Mouse (Mus musculus) adrenal gland, postnatal 14 days (tissue): ENCODE results near the gene Rpl14. TPM values are rescaled to one million over a fixed set of nuclear protein-coding genes. Genes with fewer than 3 reads are reported as not detected.

Source experiments
- DNase-seq: peaks from one replicate; pipeline ENCODE4 v3.0.0; 2021; ENCODE audit warnings: mixed read lengths
- total RNA-seq: library from RNA; stranded (reverse); gene quantifications from 2 replicates; pipeline ENCODE4 v1.2.3, GENCODE M21; 2021

The Rpl14 gene
- total RNA-seq, 1 experiment from 2014 or later, result 552 TPM

DNA sequence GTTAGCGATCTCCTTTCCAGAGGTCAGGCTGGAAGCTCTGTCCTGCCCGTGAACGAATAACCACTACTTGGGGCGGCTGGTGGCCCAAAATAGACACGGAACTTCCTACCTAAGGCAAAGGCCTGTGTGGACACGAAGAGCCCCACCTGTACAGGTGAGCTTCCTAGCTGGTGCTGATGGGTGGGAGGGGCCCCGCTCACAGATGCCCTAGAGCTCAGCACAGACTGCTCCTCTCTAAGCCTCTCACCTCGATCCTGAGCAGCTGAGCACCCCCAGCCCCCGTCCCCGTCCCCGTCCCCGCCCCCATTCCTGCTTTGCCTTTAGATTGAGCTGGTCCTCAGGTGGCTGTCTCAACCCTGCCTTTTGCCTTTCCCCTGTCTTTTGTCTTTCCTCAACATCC, 32.7 kb downstream of the Rpl14 start:
- no peak for DNase-seq

DNA sequence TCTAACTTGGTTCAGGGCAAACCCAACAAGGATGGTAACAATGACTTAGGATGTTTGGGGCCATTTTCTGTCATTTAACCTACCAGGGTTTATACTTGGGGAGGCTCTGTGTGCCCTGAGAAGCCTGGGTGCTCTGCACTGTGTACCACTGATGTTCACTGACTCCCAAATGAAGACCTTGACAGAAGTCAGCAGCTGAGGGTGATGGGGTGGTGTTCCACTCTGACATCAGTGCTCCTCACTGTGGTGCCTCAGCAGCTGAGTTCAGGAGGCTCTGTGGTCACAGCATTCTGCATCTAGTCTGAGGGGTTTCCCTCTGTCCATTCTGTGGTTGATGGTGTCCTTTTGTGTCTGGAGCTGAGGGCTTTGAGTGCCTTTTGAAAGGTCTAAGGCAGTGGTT, 39.8 kb downstream of the Rpl14 start:
- DNase-seq, result no peak

DNA sequence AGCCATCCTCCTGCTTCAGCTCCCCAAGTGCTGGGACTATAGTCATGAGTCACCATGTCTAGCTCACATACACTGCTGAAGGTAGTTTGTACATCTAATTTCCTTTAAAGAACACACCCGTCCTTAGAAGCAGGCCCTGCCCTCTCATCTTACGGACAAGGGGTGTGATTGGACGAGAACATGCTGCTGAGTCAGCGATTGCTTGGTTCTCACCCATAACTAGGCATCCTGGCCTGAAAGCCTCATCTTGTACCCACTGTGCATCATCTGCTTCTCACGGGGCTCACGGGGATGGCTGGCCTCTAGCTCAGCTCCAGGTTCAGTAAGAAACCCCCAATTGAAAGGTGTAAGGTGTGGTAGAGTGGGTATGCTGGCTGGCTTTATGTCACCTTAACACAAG, 42.8 kb downstream of the Rpl14 start:
- no peak for DNase-seq

DNA sequence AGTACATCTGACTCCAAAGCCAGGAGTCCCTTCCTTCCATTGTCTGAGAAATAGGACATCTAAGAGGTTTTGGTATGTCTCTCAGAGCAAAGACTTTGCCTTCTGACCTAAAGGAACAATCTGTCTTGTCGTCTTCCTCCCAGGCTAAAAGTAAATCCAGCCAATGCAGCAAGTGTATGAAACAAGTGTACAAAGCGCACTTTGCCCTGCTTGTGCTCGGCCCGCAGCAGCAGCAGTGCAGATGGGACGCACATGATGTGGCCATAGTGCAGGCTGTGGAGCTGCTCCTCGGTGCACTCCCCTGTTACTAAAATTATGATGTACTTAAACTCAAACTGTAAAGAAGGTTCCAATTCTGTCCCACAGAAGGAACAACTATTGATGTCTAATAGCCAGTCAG, 46.9 kb downstream of the Rpl14 start:
- no peak for DNase-seq

DNA sequence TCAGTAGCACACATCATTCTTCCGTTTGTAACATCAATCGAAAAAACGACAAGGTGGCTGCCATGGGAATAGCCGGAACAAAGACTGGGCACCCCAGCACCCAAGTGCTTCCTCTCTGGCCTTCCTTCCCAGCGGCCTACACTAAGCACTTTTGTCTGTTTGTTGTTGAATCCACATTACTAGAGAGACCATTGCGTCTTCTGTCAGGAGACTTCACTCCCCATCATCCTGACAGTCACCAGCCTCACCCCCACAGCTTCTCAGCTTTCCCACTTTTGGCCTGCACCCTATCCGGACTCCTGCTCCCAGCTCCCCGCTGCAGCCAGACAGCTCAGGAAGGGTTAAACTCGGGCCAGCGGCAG, 48.1 kb downstream of the Rpl14 start:
- DNase-seq, result no peak

DNA sequence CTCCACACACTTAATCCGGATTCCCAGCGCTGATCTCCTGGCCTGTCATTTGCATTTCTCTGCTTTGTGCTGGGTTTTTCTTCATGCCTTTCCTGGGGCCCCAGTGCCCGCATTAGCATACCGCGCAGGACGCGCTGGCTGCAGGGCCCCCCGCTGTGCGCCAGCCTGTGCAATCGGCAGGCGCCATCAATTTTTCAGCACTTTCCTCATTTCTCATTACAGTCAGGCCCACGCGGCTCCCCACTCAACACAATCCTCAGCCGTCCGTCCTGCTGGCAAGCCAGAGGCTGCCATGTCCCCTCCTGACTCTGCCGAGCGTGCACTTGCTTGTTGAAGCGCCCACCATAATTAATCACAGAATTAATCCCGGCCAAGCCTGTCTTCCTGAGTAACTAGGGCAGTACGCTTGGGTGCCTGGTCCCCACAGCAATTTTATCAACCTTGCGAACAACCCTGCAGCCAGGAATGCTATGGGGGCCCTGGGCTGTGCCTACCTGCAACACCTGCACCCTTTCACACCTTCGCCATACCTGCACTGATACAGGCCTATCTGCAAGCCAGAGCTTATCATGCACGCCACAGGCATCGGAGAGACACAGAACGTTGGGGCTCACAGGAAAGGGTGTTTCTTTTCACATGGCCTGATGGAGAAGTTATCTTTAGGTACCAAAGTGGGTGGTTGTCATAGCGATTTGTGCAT, 48.6 kb downstream of the Rpl14 start:
- no peak for DNase-seq

DNA sequence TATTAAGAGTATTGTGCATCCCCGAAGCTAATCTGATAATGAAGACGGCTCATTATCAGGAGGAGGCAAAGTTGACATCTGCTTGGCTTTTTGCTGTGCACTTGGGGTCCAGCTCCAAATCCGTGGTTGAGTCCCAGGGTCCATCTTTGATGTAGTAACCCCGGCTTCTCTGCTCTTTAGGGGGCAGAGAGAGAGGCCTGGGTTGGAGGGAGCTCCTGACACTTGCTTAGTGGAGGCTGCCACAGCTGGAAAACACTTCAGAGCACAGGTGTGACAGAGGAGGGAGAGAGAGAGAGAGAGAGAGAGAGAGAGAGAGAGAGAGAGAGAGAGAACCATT, 49.1 kb downstream of the Rpl14 start:
- no peak for DNase-seq

Other genes starting within 250 kb of the Rpl14 start
- gene Eif1b, start 79.2 kb upstream of the Rpl14 start, total RNA-seq, result 45.6 and 50.3 TPM in 2 replicates
- gene Entpd3, start 31.6 kb upstream of the Rpl14 start, total RNA-seq, result 0.30 and 0.86 TPM in 2 replicates